Mouse (Mus musculus) gastrocnemius, adult 8-10 months (tissue): ENCODE data around the gene Klhl24. TPM values are rescaled to one million over a fixed set of nuclear protein-coding genes. Genes with fewer than 3 reads are reported as not detected.
"Not testable (repeated sequence)": the region's sequence is repeated elsewhere in the genome, so short reads cannot be mapped to it uniquely, and the experiment has no call there.

Experiments
- DNase-seq, 2 experiments: peaks; one replicate each; pipeline ENCODE4 v3.0.0; 2022; ENCODE audit warnings: low spot score in 2 of 2
- total RNA-seq, 4 experiments: library from RNA; stranded (reverse); gene quantifications; 2 replicates each; pipeline ENCODE4 v1.2.4; 2022

Klhl24 gene
- total RNA-seq: 100 to 1,000 TPM; 149 to 159 (median 156) TPM

DNA sequence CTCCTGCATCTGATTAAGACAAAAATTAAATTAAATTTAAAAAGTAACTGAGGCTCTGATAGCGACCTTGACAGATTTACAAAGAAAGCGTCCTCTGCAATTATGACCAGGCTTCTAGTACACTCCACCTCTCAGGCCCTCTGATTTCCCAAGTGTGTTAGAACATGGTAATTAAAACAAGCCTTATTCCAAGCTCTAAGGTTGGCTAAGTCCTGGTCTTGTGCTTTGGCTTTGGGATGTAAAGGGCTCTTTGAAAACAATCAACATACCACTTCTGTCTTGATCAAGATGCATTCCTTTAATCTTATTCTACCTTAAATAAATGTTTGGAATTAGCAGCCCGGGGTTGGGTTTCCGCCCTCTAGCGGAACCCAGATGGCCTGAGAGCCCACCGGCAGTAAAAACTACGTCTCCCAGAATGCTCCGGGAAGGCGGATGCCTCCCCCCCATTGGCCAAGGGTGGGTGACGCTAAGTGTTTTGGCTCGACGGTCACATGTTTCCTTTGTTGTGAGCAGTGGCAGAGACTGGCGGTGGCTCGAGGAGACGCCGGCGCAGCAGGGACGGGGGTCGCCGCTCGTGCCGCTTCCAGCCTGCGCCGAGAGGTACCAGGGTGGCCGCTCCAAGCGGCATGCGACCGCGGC, at the start of gene Klhl24:
TSS of gene Klhl24 (plus strand) at position 474 of the 642 bp plus-strand sequence.
- peak; percentile 90 to 92 for DNase-seq

DNA sequence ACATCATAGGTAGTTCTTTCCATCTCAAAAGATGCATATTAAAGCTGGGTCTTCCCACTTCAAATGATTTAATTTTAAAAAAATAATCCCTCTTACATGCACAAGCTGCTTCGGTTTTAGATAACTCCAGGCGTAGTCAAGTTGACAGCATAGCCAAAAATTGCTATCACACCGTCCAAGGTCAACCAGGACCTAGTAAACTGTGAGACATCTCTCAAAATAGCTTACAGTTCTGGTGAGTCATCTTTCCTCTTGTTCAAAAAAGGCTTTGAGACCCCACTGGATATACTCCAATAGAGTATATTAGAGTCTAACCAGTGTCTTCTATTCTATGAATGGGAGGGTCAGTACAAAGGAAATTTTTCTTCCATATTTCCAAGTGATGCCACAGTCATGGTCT, 44.7 kb upstream of the Klhl24 start:
- DNase-seq: no peak

DNA sequence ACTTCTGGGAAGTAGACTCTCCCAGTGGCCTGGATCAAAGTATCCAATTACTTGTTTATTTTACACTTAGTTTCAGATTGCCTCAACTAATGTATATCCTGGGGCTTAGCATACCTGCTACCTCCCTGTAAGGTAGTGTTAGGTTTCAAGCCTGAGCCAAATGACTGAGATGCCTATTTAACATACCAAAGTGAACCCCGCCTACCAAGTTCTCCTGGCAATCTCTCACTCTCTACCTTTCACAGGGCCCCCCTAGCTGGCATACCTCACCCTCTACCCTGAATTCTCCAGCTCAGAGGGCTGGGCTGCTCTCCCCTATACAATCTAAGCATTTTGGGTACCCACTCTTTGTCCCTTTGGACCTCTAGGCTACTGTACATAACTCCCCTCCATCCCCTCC, 24.6 kb upstream of the Klhl24 start:
- no peak for DNase-seq

DNA sequence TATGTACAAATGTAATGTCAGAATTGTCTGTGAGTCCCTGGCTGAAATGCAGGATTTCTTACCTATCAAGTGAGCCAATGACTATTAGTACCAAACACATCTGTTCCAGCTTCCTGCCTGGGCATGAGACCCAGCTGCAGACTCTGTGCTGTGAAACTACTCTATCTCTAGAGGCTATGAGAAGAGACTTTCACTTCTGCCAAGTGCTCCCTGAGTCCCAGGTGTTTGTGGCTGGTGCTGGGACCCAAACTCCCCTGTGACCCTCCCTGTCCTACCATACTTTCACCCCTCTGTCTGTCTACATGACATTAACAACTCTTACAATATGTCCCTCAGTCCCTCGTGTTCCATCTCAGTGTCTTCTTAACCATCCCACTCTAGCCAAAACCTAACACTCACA, 20.7 kb upstream of the Klhl24 start:
- DNase-seq: no peak

DNA sequence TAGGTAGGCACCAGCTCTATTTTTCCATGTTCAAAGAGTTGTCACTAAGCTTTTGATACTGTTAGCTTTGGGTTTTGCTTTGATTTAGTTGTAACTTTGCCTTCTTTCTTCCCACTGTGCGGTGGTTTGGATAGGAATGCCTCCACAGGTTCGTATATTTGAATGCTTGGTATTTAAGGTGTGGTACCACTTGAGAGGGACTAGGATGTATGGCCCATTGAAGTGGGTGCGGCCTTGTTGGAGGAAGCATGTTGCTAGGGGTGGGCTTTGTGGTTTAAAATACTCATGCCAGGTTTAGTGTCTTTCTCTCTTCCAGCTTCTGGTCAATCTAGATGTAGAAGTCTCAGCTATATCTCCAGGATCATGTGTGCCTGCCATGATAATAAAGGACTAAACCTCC, 17.1 kb upstream of the Klhl24 start:
- DNase-seq: no peak

DNA sequence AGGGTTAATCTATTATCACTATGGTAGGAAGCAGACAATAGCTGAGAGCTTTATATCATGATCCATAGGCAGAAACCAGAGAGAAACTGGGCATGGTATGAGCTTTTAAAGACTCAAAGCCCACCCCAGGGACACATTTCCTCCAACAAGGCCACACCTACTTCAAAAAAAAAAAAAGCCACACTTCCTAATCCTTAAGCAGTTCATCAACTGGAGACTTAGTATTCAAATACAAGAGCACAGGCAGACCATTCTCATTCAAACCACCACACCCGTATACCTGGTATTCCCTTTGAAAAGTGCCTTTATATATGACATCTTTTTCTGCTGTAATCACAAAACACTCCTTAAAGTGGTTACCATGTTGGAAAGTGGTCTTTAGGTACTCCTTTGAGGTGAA, 12.7 kb upstream of the Klhl24 start:
- no peak for DNase-seq

DNA sequence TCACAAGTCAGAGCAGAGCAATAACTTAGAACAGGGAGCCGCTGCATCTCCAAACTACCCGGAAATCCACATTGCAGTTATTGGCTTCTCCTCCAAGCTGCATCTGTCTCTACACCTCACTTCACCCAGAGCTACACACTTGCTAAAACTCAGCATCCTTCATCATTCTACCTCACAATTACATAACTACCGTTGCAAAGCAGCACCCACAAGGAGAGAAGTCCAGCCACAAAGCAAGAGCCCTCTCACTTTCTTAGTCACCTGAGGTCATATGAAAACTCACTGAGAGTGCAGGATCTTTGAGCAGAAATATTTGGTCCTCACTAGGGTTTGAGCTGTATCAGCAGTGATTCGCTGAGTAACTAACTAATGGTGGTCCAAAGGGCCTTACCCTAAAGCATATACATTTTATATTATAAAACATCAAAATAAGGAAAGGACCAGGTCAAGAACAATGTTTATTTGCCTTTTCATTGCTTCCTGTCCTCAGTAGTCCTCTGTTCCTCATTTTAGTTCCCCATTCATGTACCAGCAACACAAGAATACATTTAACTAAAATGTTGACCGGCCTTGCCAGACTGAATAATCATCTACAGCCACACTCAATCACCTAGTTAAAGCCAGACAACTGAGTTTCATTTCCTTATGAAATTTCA, 12.0 kb upstream of the Klhl24 start:
- DNase-seq: no peak

DNA sequence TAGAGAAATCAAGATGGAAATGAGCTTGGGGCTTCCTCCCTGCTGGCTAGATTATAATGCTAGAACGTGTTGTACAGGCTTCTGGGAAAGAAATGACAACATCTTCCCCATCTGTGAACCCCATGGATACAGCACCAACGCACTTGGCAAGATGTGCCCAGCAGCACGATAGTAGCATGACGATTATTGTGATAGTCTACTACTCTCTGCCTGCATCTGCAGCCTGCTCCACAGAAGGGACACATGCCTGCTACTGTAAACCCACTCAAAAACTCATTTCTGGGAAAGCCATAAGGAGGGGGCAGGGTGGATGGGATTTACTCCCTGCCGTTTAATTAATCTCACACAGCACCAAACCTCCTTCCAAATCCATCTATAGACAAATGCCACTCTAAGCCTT, 10.4 kb upstream of the Klhl24 start:
- DNase-seq: no peak

DNA sequence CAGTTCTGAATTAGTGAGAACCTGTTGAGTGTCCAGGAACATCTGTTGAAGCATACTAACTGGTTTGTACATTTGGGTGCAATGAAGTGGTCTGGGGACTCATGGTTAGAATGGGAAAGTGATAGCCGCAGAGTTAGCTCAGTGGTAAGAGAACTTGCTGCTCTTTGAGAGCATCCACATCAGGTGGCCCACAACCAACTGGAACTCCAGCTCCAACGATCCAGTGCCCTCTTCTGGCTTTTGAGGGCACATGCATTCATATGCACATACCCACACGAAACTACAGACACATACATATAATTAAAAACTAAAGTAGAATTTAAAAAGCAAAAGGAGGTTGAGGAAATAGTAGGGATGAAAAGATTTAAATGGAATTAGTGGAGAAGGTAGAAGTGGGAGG, 7.7 kb upstream of the Klhl24 start:
- no peak for DNase-seq

DNA sequence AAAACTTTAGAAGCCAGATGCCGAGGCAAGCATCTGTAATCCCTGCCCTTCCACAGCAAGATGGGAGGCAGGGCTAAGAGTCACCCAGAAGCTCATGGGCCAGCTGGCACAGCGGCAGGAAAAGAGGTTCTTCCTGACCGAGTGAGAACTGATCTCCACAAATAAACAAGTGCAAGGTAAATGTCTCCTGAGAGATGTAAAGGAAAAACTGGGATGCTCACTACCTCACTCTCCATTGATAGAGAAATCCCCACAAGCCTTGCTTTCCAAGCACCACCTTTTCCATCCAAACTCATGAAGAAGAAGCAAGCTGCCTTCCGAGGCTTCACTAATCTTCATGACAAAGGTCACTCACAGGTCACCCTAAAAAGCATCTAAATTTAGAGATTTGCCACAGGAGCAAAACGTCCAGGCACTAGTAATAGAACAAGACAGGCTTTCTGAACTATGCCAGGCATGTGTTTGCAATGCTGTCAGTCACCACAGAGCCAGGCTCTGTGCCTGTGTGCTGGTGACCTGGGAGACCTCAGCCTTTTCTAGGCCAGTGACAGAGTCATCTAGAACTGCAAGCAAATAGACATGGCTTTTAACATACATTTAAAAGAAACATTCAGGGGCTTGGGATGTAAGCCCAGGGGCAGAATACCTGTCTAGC, 6.3 kb upstream of the Klhl24 start:
- DNase-seq: peak; percentile 27 to 54

DNA sequence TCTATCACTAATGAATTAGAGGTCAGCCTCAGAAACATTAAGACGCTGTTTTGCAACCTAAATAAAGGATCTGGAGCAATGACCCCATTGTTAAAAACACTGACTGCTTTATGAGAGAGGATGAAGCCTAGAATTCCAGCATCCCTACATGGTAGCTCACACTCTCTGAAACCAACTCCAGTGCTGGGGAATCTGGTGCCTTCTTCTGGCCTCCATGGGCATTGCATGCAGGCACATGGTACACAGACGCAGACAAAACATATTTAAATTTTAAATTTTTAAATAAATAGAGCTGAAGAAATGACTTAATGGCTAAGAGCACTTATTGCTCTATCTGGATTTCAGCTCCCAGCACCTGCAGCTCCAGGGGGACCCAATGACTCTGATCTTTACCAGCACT, 1.4 kb upstream of the Klhl24 start:
- DNase-seq: no peak

DNA sequence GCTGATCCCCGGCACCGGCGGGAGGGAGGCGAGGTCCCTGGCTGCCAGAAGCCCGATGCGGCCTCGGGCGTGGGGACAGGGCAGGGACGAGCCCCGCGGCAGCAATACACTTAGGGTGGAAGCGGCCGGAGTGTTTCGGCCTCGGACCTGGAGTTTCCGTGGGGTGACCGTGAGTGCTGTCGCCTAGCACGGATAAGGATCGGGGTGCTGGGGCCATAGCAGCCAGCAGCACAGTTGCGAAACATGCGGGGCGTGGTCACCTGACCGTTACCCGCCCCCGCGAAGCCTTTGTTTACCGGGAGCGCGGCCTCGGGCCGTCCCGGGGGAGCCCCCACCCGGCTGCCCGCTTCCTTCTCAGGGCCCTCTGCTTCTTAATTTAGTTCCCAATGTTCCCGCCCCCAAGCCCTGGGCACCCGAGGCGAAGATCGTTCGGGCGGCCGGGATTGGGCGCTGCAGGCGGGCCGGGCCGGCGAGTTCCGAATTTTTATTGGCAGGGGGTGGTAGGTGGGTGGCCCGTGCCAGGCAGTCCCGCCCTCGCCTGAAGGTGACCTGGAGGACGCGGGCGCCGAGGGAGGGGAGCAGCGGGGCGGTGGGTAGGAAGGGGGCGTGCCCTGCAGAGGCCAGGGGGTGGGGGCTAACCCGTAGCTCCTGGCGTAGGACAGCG, 501 bp downstream of the Klhl24 start:
- peak; percentile 92 to 95 for DNase-seq

DNA sequence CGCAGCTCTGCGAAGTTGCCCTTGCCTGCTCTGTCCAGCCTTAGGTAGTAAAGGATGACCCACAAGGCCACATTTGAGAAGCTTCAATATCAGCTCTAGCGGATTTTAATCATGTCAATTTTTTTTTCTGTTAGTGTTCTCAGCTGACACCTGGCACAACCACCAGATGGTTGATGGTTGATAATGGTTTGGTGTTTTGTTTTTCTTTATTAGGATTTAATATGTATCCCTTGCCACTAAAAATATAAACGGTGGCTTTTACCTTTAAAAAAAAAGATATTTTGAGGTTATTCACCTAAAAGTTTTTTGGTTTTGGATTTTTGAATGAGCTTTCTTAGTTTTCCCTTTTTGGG, 1.0 kb downstream of the Klhl24 start:
- no peak for DNase-seq

DNA sequence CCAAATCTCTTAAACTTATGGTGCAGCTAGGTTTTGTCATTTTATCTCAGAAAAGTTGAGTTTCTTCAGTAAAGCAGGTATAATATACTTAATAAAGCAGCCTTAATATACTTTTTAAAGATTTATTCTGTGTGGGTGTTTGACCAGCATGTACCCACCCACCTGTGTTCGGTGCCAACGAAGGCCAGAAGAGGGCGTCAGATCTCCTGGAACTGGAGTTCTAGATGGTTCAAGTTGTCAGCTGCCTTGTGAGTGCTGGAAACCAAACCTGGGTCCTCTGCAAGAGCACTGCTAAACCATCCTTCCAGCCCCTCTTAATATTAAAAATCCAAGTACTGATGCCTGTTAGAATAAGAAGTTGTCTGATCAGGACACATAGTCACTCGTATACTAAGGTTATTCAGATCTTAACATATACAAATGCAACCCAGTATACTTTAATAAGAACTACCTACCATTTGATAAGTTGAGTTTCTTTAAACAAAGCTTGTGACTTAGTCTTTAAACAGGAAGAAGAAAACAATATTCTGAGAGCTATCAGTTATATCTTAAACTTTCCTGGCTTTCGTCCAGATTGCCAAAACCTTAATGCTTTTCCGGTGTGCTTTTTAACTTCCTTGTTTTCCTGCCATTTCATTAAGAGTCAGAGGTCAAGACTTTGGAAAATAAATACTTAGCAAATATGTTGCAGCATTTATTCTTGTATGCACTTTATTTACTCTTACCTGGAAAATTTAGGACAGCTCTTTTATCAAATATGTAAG, 1.7 kb downstream of the Klhl24 start:
- DNase-seq: no peak

DNA sequence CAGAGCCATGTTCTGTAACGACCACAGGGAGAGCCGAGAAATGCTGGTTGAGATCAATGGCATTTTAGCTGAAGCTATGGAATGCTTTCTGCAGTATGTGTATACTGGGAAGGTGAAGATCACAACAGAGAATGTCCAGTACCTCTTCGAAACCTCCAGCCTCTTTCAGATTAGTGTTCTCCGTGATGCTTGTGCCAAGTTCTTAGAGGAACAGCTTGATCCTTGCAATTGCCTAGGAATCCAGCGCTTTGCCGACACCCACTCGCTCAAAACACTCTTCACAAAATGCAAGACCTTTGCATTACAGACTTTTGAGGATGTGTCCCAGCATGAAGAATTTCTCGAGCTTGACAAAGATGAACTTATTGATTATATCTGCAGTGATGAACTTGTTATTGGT, 9.7 kb downstream of the Klhl24 start:
- no peak for DNase-seq

DNA sequence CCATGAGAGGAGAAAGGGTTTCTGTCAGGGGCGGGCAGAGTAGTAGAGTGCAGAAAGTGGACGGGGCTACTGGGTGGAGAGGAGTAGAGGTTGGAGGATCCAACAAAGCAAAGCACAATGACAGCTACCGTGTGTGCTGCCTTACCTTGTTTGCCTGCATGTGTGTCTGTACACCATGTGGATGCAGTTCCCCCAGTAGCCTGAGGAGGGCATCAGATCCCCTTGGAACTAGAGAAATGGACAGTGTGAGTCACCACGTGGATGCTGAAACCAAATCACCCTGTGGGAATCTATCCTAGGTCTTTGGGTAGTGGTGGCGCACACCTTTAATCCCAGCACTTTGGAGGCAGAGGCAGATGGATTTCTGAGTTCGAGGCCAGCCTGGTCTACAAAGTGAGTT, 11.6 kb downstream of the Klhl24 start:
- DNase-seq: no peak

DNA sequence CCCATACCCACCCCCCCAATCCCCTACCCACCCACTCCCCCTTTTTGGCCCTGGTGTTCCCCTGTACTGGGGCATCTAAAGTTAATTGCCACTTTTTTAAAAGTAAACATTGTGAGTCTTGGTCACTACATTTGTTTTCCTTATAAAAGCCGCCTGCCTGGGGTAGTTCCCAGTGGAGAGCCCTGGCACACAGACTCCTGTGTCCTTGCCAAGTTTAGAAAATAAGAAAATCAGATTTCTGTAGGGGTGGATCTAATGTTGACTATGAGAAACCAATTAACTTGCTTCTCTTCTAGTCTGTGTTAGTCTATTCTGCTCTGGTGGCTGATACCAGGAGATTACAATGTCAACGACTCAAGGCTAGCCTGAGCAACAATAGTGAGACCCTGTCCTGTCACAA, 15.3 kb downstream of the Klhl24 start:
- DNase-seq: no peak

DNA sequence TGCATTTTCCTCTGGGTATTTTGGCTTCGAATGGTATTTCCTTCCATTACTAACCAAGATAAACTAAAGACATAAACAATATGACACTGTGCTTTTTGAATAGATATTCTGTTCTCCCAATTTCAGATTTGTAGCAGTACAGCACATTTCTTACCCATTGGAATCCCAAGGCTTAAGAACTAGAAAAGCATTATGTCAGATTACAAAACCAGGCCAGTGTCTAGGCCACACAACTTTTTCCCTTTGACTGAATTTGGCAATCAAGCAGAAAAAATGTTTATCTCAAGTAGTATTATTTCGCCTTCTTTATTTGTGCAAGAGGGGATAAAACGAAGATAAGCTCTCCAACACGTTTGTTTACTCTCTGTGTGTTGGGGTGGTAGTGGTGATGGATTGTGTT, 18.7 kb downstream of the Klhl24 start:
- DNase-seq: no peak

DNA sequence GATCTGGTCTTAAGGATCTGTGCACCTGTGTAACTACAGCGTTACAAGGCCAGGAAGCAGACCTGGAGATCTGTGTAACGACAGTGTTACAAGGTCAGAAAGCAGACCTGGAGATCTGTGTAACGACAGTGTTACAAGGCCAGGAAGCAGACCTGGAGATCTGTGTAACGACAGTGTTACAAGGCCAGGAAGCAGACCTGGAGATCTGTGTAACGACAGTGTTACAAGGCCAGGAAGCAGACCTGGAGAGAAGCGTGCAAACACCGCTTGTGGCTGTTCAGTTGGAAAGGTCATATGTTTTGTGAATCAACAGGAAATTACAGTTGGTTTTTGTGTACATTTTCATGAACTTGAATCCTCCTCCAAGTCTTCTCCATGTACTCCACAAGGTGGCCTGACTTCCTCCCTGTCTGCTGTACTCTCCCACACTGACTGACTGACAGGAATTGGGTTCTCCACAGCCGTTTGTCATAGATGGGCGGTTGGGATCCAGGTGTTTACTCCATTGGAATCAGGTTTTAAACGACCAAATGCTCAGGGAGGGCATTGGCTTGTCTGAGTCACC, 29.1 kb downstream of the Klhl24 start:
- DNase-seq: not testable (repeated sequence)

DNA sequence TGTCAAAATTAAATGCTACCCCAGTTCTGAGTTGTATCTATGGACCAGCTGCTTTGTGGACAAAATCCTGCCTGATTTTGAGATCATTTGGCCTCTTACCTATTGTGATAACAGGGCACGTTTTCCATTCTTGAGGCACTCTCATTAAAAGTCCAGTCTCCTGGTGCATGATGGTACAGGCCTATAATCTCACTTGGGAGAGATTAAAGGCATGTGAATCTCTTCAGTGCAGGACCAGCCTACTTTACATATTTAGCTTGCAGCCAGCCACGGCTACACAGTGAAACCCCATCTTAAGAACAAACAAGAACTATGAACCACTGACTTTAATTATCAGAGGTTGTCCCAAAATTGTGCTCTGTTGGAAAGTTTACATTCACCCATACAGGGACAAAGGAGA, 33.1 kb downstream of the Klhl24 start:
- DNase-seq: no peak

DNA sequence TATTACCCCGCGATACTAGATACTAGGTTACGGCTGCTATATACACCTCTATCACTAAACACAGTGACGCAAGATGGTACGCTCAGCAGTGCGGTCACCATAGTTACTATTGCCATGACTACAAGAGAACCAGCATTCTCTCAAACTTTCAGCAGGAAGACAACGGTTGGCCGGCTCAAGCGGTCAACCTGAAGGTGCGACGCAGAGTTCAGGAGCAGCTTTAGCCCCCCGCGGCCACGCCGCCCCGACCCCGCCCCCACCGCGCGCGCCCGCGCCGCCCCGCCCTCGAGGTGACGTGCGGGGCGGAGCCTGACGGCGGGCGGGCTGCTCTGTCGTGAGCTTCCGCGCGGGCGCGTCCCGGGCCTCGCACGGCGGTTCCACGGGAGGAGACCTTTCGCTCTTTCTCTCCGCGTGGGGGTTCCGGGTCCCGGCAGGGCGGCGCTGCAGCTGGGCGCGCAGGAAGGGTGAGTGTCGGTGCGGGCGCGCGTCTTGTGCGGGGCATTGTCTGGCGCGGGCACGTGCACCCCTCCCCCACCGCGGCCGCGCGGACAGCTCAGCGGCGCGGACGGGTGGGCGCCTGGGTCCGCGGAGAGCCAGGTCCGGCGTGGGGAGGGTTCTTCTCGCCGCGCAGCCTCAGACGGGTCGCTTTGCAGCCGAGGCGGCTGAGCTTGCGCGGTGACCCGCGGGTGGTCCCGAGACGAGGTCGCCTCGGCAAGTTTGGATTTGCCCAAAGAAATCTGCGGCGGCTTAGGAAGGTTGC, 43.6 kb downstream of the Klhl24 start, which contains the start of gene Yeats2:
TSS of gene Yeats2 (plus strand) at position 292 of the 760 bp plus-strand sequence.
- DNase-seq: peak; percentile 54 to 66
